In genomic region chr19:6260428-6260827, GRCm38 (mm10) we compare ENCODE assay signal across 10 mouse cellular contexts. TPM values are rescaled to one million over a fixed set of nuclear protein-coding genes. Genes with fewer than 3 reads are reported as not detected.
A peak's percentile ranks its signal among the peaks of the same experiment; 100 is the strongest.
DNase-seq lines count a peak whose midpoint lies in the region; ATAC-seq and TF ChIP-seq lines count a peak whose summit lies in the region.
"Had no signal": no experiment of that assay in that cellular context is flagged by ENCODE, and none has a peak within 500 bp of the region (broad histone marks: within the 10 kb centered on the region; RNA-seq: fewer than 3 reads in every experiment).

No protein-coding gene starts in this region.

- H3K36me3 ChIP-seq in ES-Bruce4 (ENCODE audit: control insufficient read depth, insufficient read depth, low read length, poor library complexity, severe bottlenecking), result peaks cover 14% of the 10 kb centered on the region

- no peaks in the 10 kb centered on the region for H3K9me3 ChIP-seq in ES-Bruce4 (replicated peaks; ENCODE audit: control insufficient read depth, insufficient read depth, low read length, poor library complexity, severe bottlenecking)

- peak; percentile 58 for TF ChIP-seq CTCF in ES-Bruce4 (IDR thresholded peaks at IDR 0.05; ENCODE audit: low read depth, low read length)

- DNase-seq in kidney, adult 9 months, result peak; percentile 56
- no peak for DNase-seq in kidney, adult 18-20 months
- DNase-seq in lung, postnatal 25 days (ENCODE audit: low spot score), result peak; percentile 37
- no peak for DNase-seq in adrenal gland, postnatal 14 days
- DNase-seq in right cerebral cortex, postnatal 25 days, result no peak
- DNase-seq in heart, postnatal 14 days, result no peak
- DNase-seq: layer of hippocampus, postnatal 36 days had no signal

- no peak overlapping the region for H3K9ac ChIP-seq in ES-Bruce4 (ENCODE audit: low read depth, poor library complexity, severe bottlenecking)

- 0 out of 2 replicates have a peak, but pooled peaks have one; percentile 30 for ATAC-seq in common myeloid progenitor, adult 5-6 weeks (replicated peaks; ENCODE audit: low read depth, poor library complexity, severe bottlenecking)

- no peak for TF ChIP-seq EP300 in ES-Bruce4 (IDR thresholded peaks at IDR 0.05; ENCODE audit: insufficient read depth, low read depth, low read length)

- no peak overlapping the region for H3K27ac ChIP-seq in ES-Bruce4 (ENCODE audit: insufficient read depth, low read length)

- no peaks in the 10 kb centered on the region for H3K4me1 ChIP-seq in ES-Bruce4 (ENCODE audit: control insufficient read depth, insufficient read depth, low read length)

- no peaks in the 10 kb centered on the region for H3K27me3 ChIP-seq in ES-Bruce4 (ENCODE audit: control insufficient read depth, insufficient read depth, low read length, poor library complexity, severe bottlenecking)

- intact Hi-C loops in heart, postnatal 14 days (cut with DNase I), result no loop called here

- no peak for TF ChIP-seq POLR2A in ES-Bruce4 (IDR thresholded peaks at IDR 0.05; ENCODE audit: insufficient read depth, low read length)

- no peak overlapping the region for H3K4me3 ChIP-seq in ES-Bruce4 (ENCODE audit: low read depth, low read length)

RNA-seq across cellular contexts. Expression of gene Ehd1, which starts 16.1 kb away (rescaled TPM):
- 81.0 and 81.6 TPM in 2 replicates for polyA plus RNA-seq in ES-Bruce4 (2011; ENCODE audit: insufficient read depth, insufficient read length, low read depth, missing spikeins)
- 15.6 and 16.8 TPM in 2 replicates for total RNA-seq in common myeloid progenitor, adult 5-6 weeks (2017)
- total RNA-seq in adrenal gland, postnatal 14 days (2021), result 116 and 118 TPM in 2 replicates
- total RNA-seq in heart, postnatal 14 days (2021), result 100 to 1,000 TPM; 163 to 172 TPM

RNA-seq across cellular contexts. Expression of gene Atg2a, which starts 19.0 kb away (rescaled TPM):
- polyA plus RNA-seq in ES-Bruce4 (2011; ENCODE audit: insufficient read depth, insufficient read length, low read depth, missing spikeins), result 10.9 and 11.1 TPM in 2 replicates
- total RNA-seq in common myeloid progenitor, adult 5-6 weeks (2017), result 10.7 and 12.6 TPM in 2 replicates
- total RNA-seq in adrenal gland, postnatal 14 days (2021), result 27.5 and 30.6 TPM in 2 replicates
- 10 to 100 TPM; 20.4 to 22.7 TPM for total RNA-seq in heart, postnatal 14 days (2021)

RNA-seq across cellular contexts. Expression of gene Ppp2r5b, which starts 24.8 kb away (rescaled TPM):
- 12.2 and 17.1 TPM in 2 replicates for polyA plus RNA-seq in ES-Bruce4 (2011; ENCODE audit: insufficient read depth, insufficient read length, low read depth, missing spikeins)
- 2.6 and 4.2 TPM in 2 replicates for total RNA-seq in common myeloid progenitor, adult 5-6 weeks (2017)
- total RNA-seq in adrenal gland, postnatal 14 days (2021), result 64.8 and 67.0 TPM in 2 replicates
- total RNA-seq in heart, postnatal 14 days (2021), result 10 to 100 TPM; 31.4 to 35.1 TPM

RNA-seq across cellular contexts. Expression of gene Gpha2, which starts 34.2 kb away (rescaled TPM):
- polyA plus RNA-seq in ES-Bruce4 (2011; ENCODE audit: insufficient read depth, insufficient read length, low read depth, missing spikeins), result 1.0 TPM in 1 of 2 replicates, not detected in the other
- total RNA-seq in common myeloid progenitor, adult 5-6 weeks (2017), result 0.14 TPM in 1 of 2 replicates, not detected in the other
- total RNA-seq in adrenal gland, postnatal 14 days (2021), result 19.6 and 20.2 TPM in 2 replicates
- not detected for total RNA-seq in heart, postnatal 14 days (2021)
- total RNA-seq: gastrocnemius, adult 8-10 months; layer of hippocampus, postnatal 36 days had no signal

RNA-seq across cellular contexts. Expression of gene Cdc42bpg, which starts 45.8 kb away (rescaled TPM):
- 57.7 and 60.5 TPM in 2 replicates for polyA plus RNA-seq in ES-Bruce4 (2011; ENCODE audit: insufficient read depth, insufficient read length, low read depth, missing spikeins)
- 2.6 and 2.9 TPM in 2 replicates for total RNA-seq in common myeloid progenitor, adult 5-6 weeks (2017)
- total RNA-seq in adrenal gland, postnatal 14 days (2021), result 9.9 and 11.5 TPM in 2 replicates
- total RNA-seq in heart, postnatal 14 days (2021), result 1 to 10 TPM; 8.9 to 9.8 TPM

Comparison
In these comparisons a context has a peak if more than half of its experiments do, and no peak if none do; other contexts are left out.
1. DNase-seq: peak in kidney, adult 9 months (single experiment) and lung, postnatal 25 days (single experiment); none in kidney, adult 18-20 months (single experiment), adrenal gland, postnatal 14 days (single experiment), right cerebral cortex, postnatal 25 days (single experiment) and heart, postnatal 14 days (0 of 2).